Mouse (Mus musculus) c-Kit-positive CD71-positive TER-119-negative erythroid progenitor cells, embryonic 14.5 days (primary cell): ENCODE data around the gene Tmem132b.

Experiments
- DNase-seq: peaks from one replicate; pipeline ENCODE4 v3.0.0-alpha.2; 2013; ENCODE audit warnings: low read depth

Gene Tmem132b

DNA sequence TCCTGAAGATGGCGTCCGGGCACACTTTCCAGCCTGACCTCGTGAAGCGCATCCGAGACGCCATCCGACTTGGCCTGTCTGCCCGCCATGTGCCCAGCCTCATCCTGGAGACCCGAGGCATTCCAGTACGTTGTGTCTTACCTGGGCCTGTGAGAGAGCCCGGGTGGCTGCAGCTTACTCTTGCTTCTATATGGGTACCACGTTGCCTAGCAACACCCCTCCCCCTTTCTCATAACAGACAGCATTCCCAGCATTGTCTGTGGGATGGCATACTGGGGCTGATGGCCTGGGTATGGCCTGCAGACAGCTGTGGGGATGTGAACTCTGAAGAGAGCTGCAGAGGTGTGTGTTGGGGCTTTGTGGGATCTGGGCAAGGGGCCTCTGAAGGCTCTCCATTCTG lies 16.6 kb upstream of the Tmem132b start:
- DNase-seq: no peak

DNA sequence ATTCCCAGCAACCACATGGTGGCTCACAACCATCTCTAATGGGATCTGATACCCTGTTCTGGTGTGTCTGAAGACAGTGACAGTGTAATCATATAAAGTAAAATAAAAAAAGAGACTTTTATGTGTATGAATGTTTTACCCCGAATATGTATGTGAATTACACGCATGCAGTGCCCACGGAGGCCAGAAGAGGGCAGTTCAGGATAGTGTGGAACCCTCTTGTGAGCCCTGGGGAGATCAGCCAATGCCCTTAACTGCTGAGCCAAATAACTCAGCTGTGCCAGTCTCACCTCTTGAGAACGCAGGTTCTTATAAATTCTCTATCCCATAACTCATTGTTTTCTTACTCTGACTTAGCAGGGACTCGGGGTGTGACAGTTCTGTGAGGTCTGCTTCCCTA lies 12.9 kb upstream of the Tmem132b start:
- no peak for DNase-seq

DNA sequence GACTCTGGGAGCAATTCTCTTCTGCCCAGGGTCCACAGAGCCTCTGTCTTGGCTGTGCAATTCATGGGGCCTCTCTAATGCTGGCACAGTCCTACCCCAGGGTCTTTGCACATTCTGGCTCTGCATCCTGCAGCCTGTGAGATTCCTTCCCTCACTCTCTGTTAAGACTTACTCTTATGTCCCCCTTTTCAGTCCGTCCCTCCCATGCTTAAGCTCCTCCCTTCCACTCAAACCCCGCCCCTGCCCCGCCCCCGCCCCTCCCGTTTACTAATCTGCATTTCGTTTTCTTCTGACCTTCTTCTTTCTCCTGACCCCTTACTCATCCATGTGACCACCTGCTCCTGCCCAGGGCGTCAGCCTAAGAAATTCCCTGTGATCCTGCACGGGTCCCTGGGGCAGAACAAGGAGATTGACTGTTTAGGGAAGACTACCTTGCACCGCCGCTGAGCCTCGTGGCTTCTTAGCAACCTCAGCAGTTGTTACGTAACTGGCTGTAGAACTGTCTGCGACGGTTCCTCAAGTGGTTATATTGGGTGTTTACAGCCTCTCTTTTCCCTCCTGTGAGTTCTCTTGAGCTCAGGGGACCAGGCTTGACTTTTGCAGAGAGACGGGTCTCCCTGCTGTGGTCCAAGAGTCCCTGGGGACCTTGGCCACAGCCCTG lies 10.5 kb upstream of the Tmem132b start:
- no peak for DNase-seq

DNA sequence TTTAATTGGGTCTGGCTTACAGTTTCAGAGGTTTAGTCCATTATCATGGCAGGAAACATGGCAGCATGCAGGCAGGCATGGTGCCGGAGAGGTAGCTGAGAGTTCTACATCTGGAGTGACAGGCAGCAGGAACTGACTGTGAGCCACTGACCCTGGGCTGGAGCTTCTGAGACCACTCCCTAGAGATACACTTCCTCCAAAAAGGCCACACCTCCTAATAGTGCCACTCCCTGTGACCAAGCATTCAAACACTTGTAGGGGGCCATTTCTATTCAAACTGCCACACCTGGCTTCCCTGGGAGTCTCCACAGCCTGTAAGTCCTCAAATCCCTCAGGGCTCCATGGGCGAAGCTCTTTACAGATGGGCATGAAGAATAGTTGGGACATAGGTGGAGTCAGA lies 8.2 kb upstream of the Tmem132b start:
- DNase-seq: no peak

DNA sequence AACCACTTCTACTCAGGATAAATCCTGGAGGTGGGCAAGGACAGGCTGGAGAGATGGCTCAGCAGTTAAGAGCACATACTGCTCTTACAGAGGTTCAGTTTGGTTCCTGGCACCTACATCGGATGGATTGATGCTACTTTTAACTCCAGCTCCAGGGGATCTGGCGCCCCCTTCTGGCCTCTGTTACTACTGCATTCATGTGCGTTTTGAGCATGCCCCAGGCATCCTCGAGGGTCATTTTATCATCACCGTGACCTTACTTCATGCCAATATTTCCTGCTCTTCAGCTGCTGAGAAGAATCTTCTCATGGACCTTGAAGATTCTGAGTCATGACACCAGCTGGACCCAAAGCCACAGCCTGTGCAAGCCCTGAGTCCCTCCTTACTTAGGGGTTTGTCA lies 6.1 kb upstream of the Tmem132b start:
- no peak for DNase-seq

DNA sequence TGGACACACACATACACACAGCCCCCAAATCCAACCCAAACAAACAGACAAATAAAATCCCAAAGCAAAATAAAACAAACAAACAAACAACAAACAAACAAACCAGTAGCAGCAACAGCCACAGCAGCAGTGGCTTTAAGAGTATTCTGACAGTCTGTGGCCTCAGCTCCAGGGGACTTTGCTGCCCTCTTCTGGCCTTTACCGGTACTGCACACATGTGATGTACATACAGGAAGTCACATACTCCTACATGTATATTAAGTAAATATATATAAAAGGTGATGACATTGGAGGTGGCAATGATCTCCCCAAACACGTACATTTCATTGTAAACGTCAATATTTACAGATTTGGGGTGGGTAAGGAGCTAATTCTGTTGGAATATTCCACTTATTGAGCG lies 5.1 kb upstream of the Tmem132b start:
- no peak for DNase-seq

DNA sequence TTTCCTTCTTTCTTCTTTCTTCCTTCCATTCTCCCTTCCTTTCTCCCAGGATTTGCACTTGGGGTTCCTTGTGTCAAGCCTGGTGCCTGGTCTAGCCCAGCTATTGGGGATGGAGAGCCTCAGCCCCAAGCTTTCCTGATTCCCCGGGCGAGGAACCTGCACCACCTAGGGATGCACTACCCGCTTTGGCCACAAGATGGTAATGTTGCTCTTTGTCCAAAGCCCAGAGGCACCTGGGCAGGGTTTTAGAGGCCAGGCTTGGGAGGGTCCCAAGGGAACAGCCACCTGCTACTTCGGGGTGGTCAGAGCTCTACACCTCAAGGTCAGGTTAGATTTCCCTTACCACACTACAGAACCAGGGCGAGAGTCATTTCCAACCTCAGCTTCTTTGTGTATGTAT lies 2.5 kb upstream of the Tmem132b start:
- no peak for DNase-seq

DNA sequence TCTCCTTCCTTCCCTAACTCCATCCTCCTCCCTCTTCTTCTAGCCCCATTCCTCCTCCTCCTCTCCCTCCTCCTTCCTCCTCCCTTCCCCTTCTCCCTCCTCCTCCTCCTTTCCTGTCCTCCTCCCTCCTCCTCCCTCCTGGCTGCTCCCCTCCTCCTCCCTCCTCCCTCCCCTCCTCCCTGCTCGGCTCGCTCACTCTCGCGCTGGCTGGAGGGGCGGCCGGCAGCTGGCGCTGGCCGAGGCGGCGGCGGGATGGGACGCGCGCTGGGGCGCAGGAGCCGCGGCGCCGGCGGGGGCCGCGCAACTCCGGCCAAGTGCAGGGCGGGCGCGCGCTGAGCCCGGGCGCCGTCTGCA lies 594 bp downstream of the Tmem132b start:
- DNase-seq: no peak

DNA sequence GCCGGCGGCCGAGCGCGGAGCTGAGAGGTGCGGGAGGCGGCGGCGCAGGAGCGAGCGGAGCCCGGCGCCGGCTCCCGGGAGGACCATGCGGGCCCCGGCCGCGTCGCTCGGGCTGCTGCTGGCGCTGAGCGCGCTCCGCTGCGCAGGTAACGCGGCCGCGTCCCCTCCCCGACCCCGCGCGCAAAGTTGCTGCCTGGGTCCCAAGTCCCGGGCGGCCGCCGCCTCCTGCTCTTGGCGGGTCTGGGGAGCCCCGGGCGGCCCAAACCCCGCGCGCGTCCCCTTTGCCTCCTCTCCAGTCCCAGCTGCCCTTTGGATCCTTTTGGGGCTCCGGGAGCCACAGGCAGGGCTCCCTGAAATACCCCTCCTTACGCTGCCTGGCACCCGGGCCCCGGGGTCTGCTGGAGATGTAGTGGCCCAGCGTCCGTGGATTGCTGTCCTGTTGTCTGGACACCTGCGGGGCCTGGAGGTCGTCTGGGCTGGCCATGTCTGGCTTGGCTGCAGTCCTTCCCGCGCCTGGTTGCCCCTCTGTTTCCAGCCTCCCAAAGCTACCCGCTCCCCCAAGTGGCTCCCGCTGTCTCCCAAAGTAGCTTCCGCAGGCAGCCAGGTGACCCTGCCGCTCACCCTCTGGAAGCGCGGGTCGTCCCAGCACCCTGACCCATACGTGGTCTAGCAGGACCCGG lies 1.1 kb downstream of the Tmem132b start:
- no peak for DNase-seq

DNA sequence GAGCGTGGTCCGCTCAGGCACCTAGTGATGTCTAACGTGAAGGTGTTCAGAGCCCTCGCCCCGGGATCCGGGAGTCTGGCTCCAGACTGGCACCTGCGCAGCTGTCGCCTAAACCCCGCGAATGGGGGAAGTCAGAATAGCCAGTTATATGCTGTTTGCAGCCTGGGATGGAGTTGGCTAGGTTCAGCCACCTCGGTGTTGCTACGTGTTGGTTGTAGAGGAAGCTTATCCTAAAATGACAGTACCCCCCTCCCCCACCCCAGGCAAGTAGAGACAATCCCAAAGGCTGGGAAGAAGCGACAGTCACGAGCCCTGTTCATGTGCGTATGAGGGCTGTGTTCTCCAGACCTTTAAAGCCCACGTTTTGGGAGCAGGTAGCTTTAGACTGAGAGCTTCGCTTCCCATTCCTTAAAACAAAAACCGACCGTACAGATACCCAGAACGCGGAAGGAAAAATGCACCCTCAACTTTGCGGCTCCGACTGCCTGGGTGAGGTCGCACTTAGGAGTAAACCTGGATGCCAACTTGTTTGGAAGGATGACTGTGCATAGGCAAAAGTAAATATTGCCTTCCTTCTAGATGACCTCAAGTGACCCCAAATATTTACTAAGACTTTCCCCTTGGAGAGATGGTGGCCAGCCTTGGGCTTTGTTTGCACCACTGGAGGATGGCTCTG lies 1.8 kb downstream of the Tmem132b start:
- no peak for DNase-seq

DNA sequence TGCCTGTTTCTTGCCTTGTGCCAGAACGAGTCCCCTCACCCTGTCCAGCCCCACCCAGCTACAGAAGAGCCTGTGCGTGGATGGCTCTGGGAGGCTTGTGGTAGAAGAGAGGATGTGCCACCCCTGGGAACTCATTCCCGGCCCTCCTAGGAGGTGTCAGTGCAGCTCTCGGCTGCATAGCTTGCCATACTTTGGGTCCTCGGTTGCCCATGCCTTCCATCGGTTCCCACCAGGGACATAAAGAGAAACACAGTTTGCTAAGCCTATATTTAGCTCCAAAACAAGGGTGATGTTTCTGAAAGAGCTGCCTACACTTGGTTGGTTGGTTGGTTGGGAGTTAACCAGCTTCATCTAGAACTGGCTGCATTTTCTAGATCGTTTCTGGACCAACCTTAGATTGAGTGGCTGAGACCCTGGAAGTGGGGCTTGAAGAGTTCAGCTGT lies 2.6 kb downstream of the Tmem132b start:
- DNase-seq: no peak

DNA sequence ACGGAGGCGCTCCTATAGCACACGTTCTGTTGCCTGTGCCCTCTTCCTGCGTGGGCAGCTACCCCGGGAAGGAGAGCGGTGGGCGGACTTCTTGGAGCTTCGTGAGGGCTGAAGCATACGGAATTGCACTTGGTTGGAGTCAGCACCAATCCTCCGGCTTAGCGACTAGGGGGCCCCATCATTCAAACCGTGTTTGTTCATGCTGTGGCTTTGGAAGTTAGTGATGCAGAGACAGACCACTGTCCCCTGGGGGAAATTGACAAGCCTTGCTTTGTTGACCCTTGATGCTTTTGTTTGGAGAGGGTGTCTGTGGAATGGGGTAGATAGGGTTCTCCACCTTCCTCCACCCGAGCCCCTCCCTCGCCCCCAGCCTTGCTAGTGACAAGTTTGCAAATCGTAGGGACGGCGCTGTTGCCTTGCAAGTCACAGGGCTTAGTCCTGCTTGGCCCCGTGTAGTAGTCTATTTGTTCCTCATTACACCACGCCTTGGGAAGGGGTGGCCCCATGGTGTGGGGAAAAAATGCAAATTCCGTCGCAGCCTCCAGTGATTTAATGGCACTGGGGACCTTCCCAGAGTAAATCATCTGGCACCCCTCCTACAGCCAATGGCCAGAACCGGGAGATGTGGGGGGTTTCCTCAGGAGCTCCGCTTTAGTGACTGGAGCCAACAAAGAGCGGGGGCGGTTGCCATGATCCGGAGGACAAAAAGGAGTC lies 3.2 kb downstream of the Tmem132b start:
- no peak for DNase-seq

DNA sequence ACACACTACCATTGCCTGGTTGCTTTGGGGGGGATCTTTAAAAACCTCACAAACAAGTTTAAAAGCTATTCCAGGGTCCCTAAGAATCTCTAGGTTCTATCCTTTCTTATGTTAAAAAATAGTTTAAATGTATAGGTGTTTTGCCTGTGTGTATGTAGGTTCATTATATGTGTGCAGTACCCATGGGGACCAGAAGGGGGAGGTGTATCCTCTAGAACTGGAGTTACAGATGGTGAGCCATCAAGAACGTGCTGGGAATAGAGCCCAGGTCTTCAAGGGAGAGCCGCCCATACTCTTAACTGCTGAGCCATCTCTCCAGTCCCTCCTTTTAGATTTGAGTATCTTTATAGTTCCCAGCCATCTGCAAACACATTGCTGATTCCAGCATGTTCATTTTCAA lies 13.5 kb downstream of the Tmem132b start:
- no peak for DNase-seq

DNA sequence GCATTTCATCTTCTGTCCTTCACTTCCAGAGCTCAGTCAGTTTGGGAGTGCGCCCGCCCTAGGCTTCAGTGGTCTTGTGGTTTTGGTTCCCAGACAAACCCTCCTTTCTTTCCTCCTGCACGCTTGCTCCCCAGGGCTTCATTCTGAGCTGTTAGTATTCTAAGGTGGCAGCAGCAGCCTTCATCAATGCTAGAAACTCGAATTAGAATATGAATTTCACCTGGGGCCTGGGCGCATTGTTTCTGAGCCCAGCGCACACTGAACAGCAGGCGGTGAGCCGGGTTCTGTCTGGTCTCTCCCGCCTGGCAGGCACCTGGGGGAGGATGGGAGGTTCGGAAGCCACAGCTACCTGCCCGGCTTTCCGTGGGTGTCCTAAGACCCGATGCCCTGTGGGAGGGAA lies 14.7 kb downstream of the Tmem132b start:
- DNase-seq: no peak

DNA sequence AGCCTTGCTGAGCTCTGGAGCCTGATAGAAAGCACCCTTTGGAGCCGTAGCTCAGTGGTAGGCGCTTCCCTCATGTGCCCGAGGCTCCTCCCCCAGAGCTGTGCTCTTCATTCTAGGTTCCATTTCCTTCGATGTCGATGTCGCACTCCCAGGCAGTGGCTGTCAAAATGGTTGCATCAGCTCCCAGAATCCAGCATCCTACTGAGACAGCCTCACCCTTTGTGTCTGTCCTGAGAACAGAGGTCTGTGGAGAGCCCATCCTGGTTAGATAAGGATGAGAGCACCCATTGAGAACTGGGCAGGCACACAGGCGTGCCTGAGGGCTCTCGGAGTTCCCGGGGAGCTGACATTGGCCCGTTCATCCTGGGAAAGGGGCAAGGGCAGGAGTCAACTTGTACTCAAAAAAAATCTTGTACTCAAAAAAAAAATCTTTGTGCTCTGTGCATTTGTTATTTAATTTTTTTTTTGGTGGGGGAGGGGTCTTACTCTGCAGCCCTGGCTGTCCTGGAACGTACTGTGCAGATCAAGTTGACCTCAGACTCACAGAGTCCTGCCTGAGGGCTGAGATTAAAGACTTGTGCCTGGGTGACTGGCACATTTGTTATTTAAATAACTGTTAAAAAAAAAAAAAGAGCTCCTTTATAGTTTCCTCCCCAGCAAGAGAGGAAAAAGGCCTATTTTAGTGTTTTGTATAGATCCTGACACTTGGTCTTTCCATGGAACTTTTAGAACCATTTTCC lies 18.3 kb downstream of the Tmem132b start:
- DNase-seq: no peak

DNA sequence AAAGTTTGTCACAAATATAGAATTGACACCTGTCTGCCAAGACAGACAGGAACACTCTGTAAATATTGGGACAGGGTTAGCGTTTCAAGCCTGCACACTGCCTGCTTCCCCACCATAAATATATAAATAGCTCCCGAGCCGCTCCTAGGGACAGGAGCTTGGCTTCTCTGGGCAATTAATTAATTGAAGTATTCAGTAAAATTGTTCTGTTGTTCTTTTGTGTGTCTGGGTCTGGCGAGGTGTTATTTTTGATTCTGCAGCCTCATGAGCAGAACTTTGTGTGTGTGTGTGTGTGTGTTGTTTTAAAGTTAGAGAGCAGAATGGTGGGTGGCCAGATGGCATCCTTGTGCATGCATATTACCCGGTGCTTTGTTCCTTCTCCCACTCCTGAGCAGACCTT lies 24.2 kb downstream of the Tmem132b start:
- no peak for DNase-seq

DNA sequence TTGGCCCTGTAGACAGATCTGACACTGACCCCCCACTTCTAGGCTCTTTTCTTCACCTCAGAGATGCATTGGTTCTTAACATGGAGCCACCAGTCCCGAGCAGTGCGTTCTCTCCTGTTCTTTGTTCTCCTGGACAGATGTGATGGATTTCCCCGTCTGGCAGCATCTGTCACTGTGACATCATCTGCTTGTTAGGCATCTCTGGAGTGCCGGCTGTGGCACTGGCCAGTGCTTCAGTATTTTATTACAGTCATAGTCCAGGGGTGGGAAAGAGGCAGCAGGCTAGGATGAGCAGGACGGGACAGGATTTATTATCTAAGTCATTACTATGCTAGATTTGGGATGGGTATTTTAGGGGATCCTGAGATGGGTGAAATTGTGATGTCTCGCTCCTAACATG lies 31.9 kb downstream of the Tmem132b start:
- no peak for DNase-seq

DNA sequence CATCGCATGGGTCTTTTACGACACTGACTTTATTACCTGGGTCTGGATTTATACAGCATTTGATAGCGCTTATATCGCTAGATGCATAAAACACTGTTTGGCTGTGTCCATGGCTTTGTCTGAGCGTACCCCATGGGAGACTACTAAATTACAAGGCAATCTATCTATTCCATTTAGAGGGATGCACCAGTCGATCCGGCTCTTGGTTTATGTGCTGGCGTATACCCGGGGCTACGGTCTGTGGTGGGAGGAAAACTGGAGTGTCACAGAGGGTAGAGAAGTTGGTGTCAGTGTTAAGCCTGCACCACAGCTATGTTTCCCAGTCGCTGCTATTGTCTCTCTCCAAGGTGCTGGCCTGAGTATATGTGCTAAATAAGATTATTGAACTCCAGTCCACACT lies 34.2 kb downstream of the Tmem132b start:
- DNase-seq: no peak

DNA sequence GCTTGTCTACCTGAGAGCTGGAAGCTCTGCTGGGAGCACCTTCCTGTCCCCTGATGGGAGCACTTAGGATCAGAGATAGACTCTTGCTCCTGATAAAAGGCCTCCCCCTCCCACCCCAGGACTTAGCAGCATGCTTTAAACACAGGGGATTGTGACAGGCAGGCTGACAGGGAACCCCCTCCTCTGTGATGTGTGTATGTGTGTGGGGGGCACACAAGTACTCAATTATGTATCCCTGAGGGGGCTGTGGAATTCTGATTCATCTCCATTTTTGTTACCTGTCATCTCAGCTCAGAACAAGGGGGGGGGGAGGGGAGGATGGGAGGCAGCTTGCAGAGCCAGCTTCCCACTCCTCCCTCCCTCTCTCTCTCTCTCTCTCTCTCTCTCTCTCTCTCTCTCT lies 36.9 kb downstream of the Tmem132b start:
- no peak for DNase-seq

DNA sequence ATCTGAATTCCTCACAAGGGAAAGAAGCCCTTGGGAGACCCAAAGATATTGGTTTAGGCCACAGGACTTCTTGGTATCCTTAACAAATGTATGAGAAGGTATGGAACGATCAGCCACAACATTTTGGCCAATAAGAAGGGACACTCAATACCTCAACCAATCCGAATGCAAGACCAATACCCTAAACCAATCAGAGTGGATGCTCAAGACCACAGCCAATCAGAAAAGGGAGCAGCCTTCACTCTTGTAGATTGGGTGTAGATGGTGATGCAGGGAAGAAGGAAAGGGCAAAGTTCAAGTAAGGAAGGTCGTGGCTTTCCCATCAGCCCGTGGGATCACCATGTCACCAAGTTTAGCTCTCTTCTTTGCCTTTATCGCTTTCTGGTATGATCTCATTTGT lies 40.4 kb downstream of the Tmem132b start:
- no peak for DNase-seq

DNA sequence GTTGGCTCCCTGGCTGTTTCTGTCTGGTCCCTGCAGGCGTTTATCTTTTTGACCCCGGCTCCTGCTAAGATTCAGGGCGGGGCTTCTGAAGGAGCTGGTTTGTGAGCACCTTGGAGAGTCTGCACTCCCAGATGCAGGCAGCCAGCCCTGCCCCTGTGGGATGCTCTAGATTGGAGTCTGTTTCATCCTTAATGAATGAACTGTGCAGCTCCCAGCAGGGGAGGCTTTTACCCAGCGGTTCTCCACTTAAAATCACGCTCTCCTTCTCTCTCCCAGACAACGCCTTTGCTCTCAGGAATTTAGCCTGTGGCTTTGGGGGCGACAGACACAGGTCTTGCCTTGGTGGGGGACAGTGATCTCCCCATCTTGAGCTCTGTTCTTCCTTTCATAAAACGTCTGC lies 43.3 kb downstream of the Tmem132b start:
- DNase-seq: no peak

DNA sequence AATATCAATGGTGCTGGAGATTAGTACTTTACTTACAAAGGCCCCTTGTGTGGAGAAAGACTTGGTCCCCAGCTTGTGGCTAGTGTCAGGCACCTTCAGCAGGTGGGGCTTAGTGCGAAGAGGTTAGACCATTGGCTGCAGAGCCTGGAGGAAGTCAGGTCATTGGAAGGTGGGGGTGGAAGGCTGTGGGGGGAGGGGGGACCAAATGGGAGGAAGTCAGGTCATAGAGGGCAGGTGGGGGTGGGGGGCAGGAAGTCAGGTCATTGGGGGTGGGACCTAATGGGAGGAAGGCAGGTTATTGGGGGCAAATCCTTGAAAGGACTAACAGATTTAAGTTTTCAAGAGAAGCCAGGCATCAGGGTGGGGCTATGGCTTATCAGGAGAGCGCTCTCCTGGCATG lies 44.3 kb downstream of the Tmem132b start:
- DNase-seq: no peak
